Mouse (Mus musculus): Measurements from ENCODE around the gene Ash1l. TPM values are rescaled to one million over a fixed set of nuclear protein-coding genes. Genes with fewer than 3 reads are reported as not detected.

Ash1l gene
- polyA plus RNA-seq, 1 experiment, result 0.23 TPM

GRCm38 (mm10) chr3:89113058-89113457 lies 162.6 kb downstream of the Ash1l start:
- no peaks in the 10 kb centered on the region for H3K9me3 ChIP-seq (ENCODE audit: control insufficient read depth, low read length)

GRCm38 (mm10) chr3:89115522-89115921 lies 165.1 kb downstream of the Ash1l start:
- Histone ChIP-seq H3K27me3 (ENCODE audit: control insufficient read depth) (peaks cover 3% of the 10 kb centered on the region; the same call in 1 of the 2 replicates), H3K36me3 (ENCODE audit: control insufficient read depth) (peaks cover 2% of the 10 kb centered on the region), H3K4me1 (ENCODE audit: control insufficient read depth) (peaks cover 45% of the 10 kb centered on the region), H3K4me3 (replicated peaks) (no peak overlapping the region), H3K9me3 (ENCODE audit: control insufficient read depth, low read length) (no peaks in the 10 kb centered on the region)
- TF ChIP-seq GATA1 (IDR thresholded peaks at IDR 0.05; ENCODE audit: low read length), result no peak
- no peak for TF ChIP-seq TAL1 (IDR thresholded peaks at IDR 0.05; ENCODE audit: low read length)

More at GRCm38 (mm10) chr3:89113058-89113457, 162.6 kb downstream of the Ash1l start:
- peaks cover 35% of the 10 kb centered on the region for H3K4me1 ChIP-seq (ENCODE audit: control insufficient read depth)
- peaks cover 3% of the 10 kb centered on the region; the same call in 1 of the 2 replicates for H3K27me3 ChIP-seq (ENCODE audit: control insufficient read depth)
- TF ChIP-seq TAL1 (IDR thresholded peaks at IDR 0.05; ENCODE audit: low read length), result no peak
- TF ChIP-seq GATA1 (IDR thresholded peaks at IDR 0.05; ENCODE audit: low read length), result no peak
- H3K36me3 ChIP-seq (ENCODE audit: control insufficient read depth), result peaks cover 2% of the 10 kb centered on the region
- no peak overlapping the region for H3K4me3 ChIP-seq (replicated peaks)

GRCm38 (mm10) chr3:89123313-89123712 lies 172.9 kb downstream of the Ash1l start:
- Histone ChIP-seq H3K36me3 (ENCODE audit: control insufficient read depth) (no peaks in the 10 kb centered on the region), H3K4me1 (ENCODE audit: control insufficient read depth) (peaks cover 40% of the 10 kb centered on the region), H3K27me3 (ENCODE audit: control insufficient read depth) (no peaks in the 10 kb centered on the region), H3K4me3 (replicated peaks) (no peak overlapping the region), H3K9me3 (ENCODE audit: control insufficient read depth, low read length) (no peaks in the 10 kb centered on the region)
- TF ChIP-seq TAL1 (IDR thresholded peaks at IDR 0.05; ENCODE audit: low read length) (no peak), GATA1 (IDR thresholded peaks at IDR 0.05; ENCODE audit: low read length) (no peak)

- H3K27me3 ChIP-seq (ENCODE audit: control insufficient read depth), result no peaks in the 10 kb centered on the region
- H3K9me3 ChIP-seq (ENCODE audit: control insufficient read depth, low read length), result no peaks in the 10 kb centered on the region
- peaks cover 48% of the 10 kb centered on the region for H3K4me1 ChIP-seq (ENCODE audit: control insufficient read depth)
- H3K4me3 ChIP-seq (replicated peaks), result no peak overlapping the region
- TF ChIP-seq TAL1 (IDR thresholded peaks at IDR 0.05; ENCODE audit: low read length) (no peak), GATA1 (IDR thresholded peaks at IDR 0.05; ENCODE audit: low read length) (no peak)
- peaks cover 2% of the 10 kb centered on the region; the same call in 1 of the 2 replicates for H3K36me3 ChIP-seq (ENCODE audit: control insufficient read depth)
These were observed 173.8 kb downstream of the Ash1l start for GRCm38 (mm10) chr3:89124241-89124640.

GRCm38 (mm10) chr3:89125981-89126380 lies 175.6 kb downstream of the Ash1l start:
- Histone ChIP-seq H3K4me1 (ENCODE audit: control insufficient read depth) (peaks cover 58% of the 10 kb centered on the region), H3K36me3 (ENCODE audit: control insufficient read depth) (peaks cover 2% of the 10 kb centered on the region; the same call in 1 of the 2 replicates), H3K27me3 (ENCODE audit: control insufficient read depth) (no peaks in the 10 kb centered on the region), H3K9me3 (ENCODE audit: control insufficient read depth, low read length) (no peaks in the 10 kb centered on the region), H3K4me3 (replicated peaks) (no peak overlapping the region)
- no peak for TF ChIP-seq GATA1 (IDR thresholded peaks at IDR 0.05; ENCODE audit: low read length)
- no peak for TF ChIP-seq TAL1 (IDR thresholded peaks at IDR 0.05; ENCODE audit: low read length)

Other genes starting within 250 kb of the Ash1l start
- gene Rit1, start 233.8 kb upstream of the Ash1l start, polyA plus RNA-seq (2012), result 3.6 and 4.6 TPM in 2 replicates
- gene Syt11, start 175.5 kb upstream of the Ash1l start, polyA plus RNA-seq (2012), result 0.02 TPM in 1 of 2 replicates, not detected in the other
- gene Gon4l, start 115.4 kb upstream of the Ash1l start, polyA plus RNA-seq (2012), result 1.1 and 1.2 TPM in 2 replicates
- 0.23 and 0.27 TPM in 2 replicates for gene Msto1, start 36.6 kb upstream of the Ash1l start, polyA plus RNA-seq (2012)
- 9.4 and 17.0 TPM in 2 replicates for gene Dap3, start 559 bp downstream of the Ash1l start, polyA plus RNA-seq (2012)
- gene Rusc1, start 142.7 kb downstream of the Ash1l start, polyA plus RNA-seq (2012), result 0.34 and 0.49 TPM in 2 replicates
- gene Gm43738, start 150.5 kb downstream of the Ash1l start, polyA plus RNA-seq (2012), result 0.09 TPM in 1 of 2 replicates, not detected in the other
- 1.1 and 1.3 TPM in 2 replicates for gene Fdps, start 151.3 kb downstream of the Ash1l start, polyA plus RNA-seq (2012)
- 50.9 and 55.5 TPM in 2 replicates for gene Pklr, start 185.5 kb downstream of the Ash1l start, polyA plus RNA-seq (2012)
- 0.02 TPM in 2 replicates for gene Hcn3, start 209.6 kb downstream of the Ash1l start, polyA plus RNA-seq (2012)
- gene Clk2, start 214.2 kb downstream of the Ash1l start, polyA plus RNA-seq (2012), result 2.4 and 3.0 TPM in 2 replicates
- gene Scamp3, start 226.9 kb downstream of the Ash1l start, polyA plus RNA-seq (2012), result 18.8 and 19.5 TPM in 2 replicates
- gene Fam189b, start 232.5 kb downstream of the Ash1l start, polyA plus RNA-seq (2012), result 0.60 and 0.84 TPM in 2 replicates